Mouse (Mus musculus): ENCODE results near the gene Smarca1.

GRCm38 (mm10) chrX:47916831-47917230 is 24.1 kb upstream of the Smarca1 start:
- TF ChIP-seq CTCF (IDR thresholded peaks at IDR 0.05; ENCODE audit: low read depth, low read length) (no peak), GATA1 (IDR thresholded peaks at IDR 0.05; ENCODE audit: borderline replicate concordance, low read length) (no peak), TAL1 (conservative IDR thresholded peaks at IDR 0.05; ENCODE audit: low read depth, low read length) (no peak)
